Mouse (Mus musculus) retina, postnatal 7 days (tissue): ENCODE data around the gene Zfp119a.
A peak's percentile ranks its signal among the peaks of the same experiment; 100 is the strongest.
"Not testable (repeated sequence)": the region's sequence is repeated elsewhere in the genome, so short reads cannot be mapped to it uniquely, and the experiment has no call there.

Experiments
- DNase-seq: peaks from one replicate; pipeline ENCODE4 v3.0.0-alpha.2; 2012; ENCODE audit warnings: low read depth, low spot score

Zfp119a gene

DNA sequence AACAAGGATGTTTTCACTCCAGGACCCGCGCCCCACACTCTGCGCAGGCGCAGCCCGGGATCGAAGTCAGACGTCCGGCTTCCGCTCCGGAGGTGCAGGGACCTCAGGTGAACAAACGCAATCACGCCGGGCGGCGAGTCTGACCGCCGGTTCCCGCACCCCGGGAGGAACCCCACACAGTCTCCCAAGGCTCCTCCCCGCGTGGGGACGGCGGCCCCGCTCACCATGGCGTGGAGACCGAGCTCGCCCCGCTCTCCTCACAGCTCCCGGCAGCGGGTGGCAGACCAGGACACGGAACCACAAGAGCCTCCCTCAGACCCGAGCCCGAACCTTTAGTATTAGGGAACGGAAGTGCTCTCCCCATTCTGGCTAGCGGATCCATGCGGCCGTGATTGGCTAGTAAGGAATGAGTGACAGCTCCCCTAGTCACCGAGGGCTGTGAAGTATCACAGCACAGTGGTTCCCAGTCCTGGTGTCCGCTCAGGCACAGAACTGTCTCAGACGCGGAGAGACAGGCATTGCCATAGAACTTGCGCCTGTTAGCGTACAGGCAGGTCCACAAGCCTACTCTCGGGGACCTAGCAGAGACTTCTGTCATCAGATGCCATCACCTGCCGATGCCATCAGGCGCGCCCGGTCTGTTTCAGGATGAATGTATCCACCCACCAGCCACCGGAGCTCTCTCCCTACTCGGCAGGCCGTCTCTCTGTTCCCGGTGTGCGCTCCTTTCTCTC lies at the start of gene Zfp119a:
TSS of gene Zfp119a (minus strand) at position 295 of the 734 bp plus-strand sequence.
- DNase-seq = peak; percentile 72

DNA sequence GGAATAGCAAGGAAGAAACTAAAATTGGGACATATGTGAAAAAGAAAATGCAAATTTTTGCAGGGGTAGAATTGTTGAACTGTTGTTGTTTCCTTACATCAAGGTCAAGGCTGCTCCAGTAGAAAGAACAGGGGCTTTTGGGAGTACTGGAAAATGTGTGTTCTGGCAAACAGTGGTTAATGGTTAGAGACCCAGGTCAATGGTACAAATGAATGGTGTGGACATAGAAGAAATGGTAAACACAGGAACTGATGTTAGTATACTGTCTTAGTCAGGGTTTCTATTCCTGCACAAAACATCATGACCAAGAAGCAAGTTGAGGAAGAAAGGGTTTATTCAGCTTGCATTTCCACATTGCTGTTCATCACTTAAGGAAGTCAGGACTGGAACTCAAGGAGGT lies 27.9 kb upstream of the Zfp119a start:
- DNase-seq = no peak

DNA sequence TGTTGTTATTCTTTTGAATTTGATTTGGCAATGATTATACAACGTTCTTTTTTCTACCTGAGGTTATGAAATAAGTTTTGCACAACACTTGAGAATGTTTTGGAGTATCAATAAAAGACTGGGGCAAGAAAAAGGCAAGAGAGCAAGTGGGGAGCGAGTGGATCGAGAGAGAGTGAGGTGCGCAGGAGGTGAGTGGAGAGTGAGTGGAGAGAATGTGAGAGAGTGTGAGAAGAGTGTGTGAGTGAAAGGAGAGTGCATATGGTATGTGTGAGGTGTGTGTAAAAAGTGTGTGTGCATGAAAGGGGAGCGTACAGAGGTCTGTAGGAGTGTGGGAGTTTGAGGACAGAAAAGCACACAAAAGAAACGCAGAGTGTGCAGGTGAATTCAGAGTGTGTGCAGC lies 25.4 kb upstream of the Zfp119a start:
- DNase-seq = no peak

DNA sequence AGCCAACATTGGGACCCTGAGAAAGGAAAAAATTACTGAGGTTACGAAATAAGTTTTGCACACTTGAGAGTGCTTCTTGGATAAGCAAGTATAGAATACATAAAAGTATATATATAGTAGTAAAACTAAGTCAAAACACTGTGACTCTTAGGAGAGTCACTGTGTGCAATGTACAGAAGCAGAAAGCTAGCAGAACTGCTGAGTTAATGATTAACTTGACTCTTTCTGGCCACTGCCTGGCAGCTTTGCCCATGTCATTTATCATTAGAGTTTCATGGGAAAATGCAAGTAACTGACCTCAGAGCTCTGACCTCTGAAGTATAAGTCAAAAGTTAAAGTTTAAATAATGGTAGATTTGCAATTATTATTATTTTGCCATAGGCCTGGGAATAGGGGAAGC lies 25.0 kb upstream of the Zfp119a start:
- DNase-seq = no peak

DNA sequence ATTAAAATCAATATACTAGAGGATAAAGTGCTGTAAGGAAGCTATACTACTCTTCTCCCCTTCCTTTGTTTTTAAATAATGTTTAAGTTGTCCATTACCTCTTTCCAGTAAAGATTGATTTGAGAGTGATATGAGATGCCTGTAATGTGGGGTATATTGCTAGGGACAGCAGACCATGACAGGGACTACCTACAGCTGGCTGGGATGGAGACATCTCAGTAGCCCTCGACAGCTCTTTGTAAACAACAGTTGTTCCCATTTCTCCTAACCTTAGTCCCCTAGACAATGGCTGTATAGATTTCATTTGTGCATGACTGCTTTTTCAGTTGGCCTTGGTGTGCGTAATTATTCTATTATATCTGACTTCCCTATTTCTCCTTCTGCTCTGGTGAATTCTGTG lies 24.4 kb upstream of the Zfp119a start:
- DNase-seq = no peak

DNA sequence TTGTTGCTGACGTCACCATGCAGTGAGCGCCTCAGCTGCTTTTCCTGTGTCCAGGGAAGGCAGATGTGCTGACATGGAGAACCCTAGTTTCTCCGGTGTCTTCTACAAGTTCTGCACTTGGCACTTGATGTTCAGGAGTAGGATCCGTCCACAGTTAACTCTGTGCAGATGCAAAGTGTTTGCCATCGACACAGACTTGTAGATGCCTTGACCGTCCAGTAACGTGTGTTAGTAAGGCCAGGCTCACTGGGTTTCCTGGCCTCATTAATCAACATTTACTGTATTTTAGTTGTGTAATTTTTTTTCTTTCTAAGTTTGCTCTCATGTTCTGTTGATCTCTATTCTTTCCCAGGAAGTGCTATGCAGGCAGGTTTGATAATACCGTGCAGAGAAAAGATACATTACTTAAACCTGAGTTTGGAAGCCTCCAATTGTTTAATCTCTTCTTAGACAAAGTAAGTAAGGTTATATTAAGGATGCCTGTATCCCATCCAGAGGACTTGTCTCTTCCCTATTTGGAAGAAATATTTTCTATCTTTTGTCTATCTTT lies 13.8 kb upstream of the Zfp119a start:
- DNase-seq = not testable (repeated sequence)

DNA sequence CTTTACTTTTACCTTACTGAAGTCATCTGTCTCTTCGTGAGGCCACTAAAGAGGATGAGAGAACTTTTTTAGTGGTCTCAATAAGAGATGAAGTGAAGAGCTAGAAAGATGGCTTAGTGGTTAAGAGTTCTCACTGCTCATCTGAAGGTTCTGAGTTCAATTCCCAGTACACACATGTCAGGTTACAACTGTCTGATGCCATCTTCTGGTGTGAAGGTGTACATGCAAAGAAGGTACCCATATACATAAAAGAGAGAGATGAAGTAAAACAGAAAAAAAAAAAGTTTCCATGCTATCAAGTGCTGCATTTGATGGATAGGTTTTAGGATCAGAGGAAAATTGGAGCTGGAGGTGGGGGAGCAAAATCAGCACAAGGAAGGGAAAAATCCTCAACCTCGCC lies 6.2 kb upstream of the Zfp119a start:
- no peak for DNase-seq

DNA sequence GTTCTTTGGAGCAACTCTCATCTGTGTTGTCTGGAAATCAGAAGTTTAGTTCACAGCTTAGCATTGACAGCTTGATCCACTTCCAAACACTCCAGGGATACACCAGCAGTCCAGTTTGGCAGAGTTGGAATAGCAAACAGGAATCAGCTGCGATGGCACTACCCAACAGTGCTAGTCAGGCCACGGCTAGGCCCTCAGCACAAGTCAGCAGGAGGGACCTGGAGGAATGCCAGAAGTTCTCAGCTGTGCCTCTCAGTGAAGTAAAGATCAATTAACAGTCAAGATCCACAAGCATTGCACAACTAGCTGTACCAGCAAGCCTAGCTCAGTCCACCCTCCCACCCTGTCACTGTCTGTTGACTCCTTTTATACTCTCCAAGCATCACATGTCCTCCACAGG lies 4.9 kb upstream of the Zfp119a start:
- DNase-seq = no peak

DNA sequence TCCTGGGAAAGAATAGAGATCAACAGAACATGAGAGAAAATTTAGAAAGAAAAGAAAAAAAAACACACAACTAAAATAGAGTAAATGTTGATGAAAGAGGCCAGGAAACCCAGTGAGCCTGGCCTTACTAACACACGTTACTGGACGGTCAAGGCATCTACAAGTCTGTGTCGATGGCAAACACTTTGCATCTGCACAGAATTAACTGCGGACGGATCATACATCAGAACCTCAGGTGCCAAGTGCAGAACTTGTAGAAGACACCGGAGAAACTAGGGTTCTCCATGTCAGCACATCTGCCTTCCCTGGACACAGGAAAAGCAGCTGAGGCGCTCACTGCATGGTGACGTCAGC lies 471 bp downstream of the Zfp119a start:
- not testable (repeated sequence) for DNase-seq

DNA sequence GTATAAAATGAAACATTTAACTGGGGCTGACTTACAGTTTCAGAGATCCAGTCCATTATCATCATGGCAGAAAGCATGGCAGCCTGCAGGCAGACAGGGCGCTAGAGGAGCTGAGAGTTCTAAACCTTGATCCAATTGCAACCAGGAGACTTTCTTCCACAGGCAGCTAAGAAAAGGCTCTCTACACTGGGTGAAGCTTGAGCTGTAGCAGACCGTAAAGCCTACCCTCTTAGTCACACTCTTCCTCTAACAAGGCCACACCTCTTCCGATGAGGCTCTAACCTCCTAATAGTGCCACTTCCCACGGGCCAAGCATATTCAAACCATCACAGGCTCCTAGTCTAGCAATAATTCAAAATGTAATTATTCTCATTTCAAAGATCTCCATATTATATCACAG lies 1.5 kb downstream of the Zfp119a start:
- DNase-seq = no peak

DNA sequence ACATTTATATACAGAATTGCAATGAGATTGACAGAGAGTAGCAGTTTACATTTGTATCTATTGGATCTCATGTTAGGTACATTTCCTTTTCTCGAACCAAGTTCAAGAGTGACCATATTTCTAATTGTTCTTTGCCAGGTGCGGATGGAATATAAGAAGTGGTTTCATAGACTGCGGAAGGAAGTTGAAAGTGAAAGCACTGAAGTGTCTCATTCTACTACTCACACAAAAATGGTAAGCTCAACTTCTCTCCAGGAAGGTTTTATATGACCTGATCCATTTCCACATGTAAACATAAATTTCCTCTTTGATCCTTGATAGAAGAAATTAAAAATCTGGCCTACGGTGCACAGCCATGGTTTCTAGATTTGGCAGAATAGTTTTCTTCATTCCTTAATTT lies 35.7 kb downstream of the Zfp119a start:
- DNase-seq = no peak

DNA sequence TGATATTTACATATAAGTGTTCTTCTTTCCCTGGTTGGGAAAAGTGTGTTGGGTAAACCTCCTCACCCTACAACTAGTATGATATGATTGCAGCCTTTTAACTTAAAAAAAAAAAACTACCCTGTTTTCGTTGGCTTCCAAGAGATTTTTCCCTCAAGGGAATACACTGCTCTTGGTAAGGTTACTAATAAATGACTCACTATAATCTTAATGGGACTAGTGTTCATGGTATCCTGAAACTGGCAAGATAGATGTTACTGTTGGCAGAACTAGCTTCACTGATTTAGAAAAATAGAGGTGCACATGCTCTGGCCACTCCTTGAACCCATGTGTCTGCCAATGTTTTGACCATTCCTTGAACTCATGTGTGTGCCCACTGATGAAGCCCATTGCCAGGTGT lies 57.2 kb downstream of the Zfp119a start:
- DNase-seq = no peak

DNA sequence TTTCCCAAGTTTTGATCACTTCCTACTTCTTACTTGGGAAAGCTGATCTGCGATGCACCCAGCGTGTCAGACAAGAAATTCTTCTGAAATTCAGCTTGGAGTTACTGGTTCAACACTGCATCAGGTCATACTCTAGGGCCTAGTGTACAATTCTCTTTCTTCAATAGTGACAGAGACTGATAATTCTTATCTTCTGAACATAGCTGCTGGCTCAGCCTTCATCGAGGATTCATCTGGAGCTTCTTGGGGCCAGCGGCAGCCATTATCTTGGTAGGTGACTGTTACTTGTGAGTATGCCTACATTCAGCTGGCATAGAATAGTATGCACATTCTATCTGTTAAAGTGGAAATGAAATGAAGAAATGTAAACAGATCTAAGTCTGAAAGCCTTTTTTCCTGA lies 61.9 kb downstream of the Zfp119a start:
- no peak for DNase-seq
